Mouse (Mus musculus) kidney, adult 2 months (tissue): Measurements from ENCODE around the gene Mapre1.
"Not testable (repeated sequence)": the region's sequence is repeated elsewhere in the genome, so short reads cannot be mapped to it uniquely, and the experiment has no call there.

ENCODE experiments used
- CTCF ChIP-seq: fragments of 200-500 bp; conservative IDR thresholded peaks from 2 replicates; pipeline ENCODE4 v1.5.1; 2011; ENCODE audit warnings: low read depth, mild to moderate bottlenecking, control low read depth, low read length, moderate library complexity, mixed read lengths; ENCODE audit not compliant: insufficient read depth, insufficient read length
- POLR2A ChIP-seq: fragments of 200-500 bp; IDR thresholded peaks from one replicate; pipeline ENCODE4 v1.6.1; 2011; ENCODE audit warnings: low read depth, low read length, control low read depth

GRCm38 (mm10) chr2:153693413-153693812, 47.7 kb upstream of the Mapre1 start:
- not testable (repeated sequence) for TF ChIP-seq CTCF, POLR2A
